Mouse (Mus musculus) lung, postnatal 0 days (tissue): ENCODE data around the gene Cfap43. TPM values are rescaled to one million over a fixed set of nuclear protein-coding genes. Genes with fewer than 3 reads are reported as not detected.

Experiments
- ATAC-seq: fragments of 200-750 bp; cut with Nextera tagmentation; 2 replicates; pipeline ENCODE4 v1.8.0; 2017; ENCODE audit warnings: moderate library complexity
- DNase-seq: peaks from one replicate; pipeline ENCODE4 v3.0.0-alpha.2; 2016; ENCODE audit warnings: low spot score
- H3K27ac ChIP-seq: fragments of 300-500 bp; sonication (generic); 2 replicates; pipeline ENCODE4 v1.5.1; 2014; ENCODE audit warnings: antibody characterized with exemption, mild to moderate bottlenecking, low read length, mixed read lengths
- H3K27me3 ChIP-seq: fragments of 300-500 bp; sonication (generic); replicated peaks from 2 replicates; pipeline ENCODE4 v1.6.1; 2014; ENCODE audit warnings: low read length, mixed read lengths; ENCODE audit not compliant: insufficient read depth
- H3K36me3 ChIP-seq: fragments of 300-500 bp; sonication (generic); 2 replicates; pipeline ENCODE4 v1.6.1; 2014; ENCODE audit warnings: low read length, mixed read lengths; ENCODE audit not compliant: insufficient read depth
- H3K4me1 ChIP-seq: fragments of 300-500 bp; sonication (generic); 2 replicates; pipeline ENCODE4 v1.6.1; 2014; ENCODE audit warnings: antibody characterized with exemption, low read depth, low read length, mixed read lengths; ENCODE audit not compliant: insufficient read depth
- H3K4me2 ChIP-seq: fragments of 300-500 bp; sonication (generic); replicated peaks from 2 replicates; pipeline ENCODE4 v1.6.1; 2014; ENCODE audit warnings: low read depth, mild to moderate bottlenecking, low read length, moderate library complexity, mixed read lengths
- H3K4me3 ChIP-seq: fragments of 300-500 bp; sonication (generic); 2 replicates; pipeline ENCODE4 v1.5.1; 2014; ENCODE audit warnings: low read depth, low read length
- H3K9ac ChIP-seq: fragments of 300-500 bp; sonication (generic); replicated peaks from 2 replicates; pipeline ENCODE4 v1.6.1; 2014; ENCODE audit warnings: low read depth, mild to moderate bottlenecking
- H3K9me3 ChIP-seq: fragments of 300-500 bp; sonication (generic); 2 replicates; pipeline ENCODE4 v1.6.1; 2016; ENCODE audit warnings: low read length, mixed read lengths
- CTCF ChIP-seq: IDR thresholded peaks from 2 replicates; pipeline ENCODE4 v1.5.1; 2016; ENCODE audit warnings: antibody characterized with exemption, mild to moderate bottlenecking
- EP300 ChIP-seq: IDR thresholded peaks from 2 replicates; pipeline ENCODE4 v1.6.1; 2016; ENCODE audit warnings: antibody characterized with exemption, mild to moderate bottlenecking, control low read depth
- WGBS: fragments of 180-500 bp; shearing (Covaris S2); extraction: QIAGEN DNeasy Blood & Tissue Kit; methylation state at CpG from one replicate; pipeline ENCODE4 v1.1.7; 2014; 5-methylcytosine and 5-hydroxymethylcytosine counted together
- polyA plus RNA-seq: library from polyadenylated mRNA; unstranded; fragments of >200 nt; fragmentation: Nextera tagmentation; extraction: Ambion mirVana; gene quantifications from 2 replicates; pipeline ENCODE4 v1.2.1, GENCODE M21; 2015

The Cfap43 gene
- polyA plus RNA-seq, 1 experiment from 2014 or later = 4.9 TPM

- Histone ChIP-seq H3K9ac (no peak overlapping the region), H3K4me3 (peak overlapping the region; percentile 23), H3K27ac (peak overlapping the region; percentile 78), H3K4me2 (peak overlapping the region; percentile 39), H3K4me1 (peaks cover 8% of the 10 kb centered on the region; the same call in 1 of the 2 replicates), H3K9me3 (no peaks in the 10 kb centered on the region), H3K27me3 (no peaks in the 10 kb centered on the region), H3K36me3 (peaks cover 18% of the 10 kb centered on the region; the same call in 1 of the 2 replicates)
- peak; percentile 72 for DNase-seq
- WGBS = 25% methylated on average over 10 of the region's 10 CpGs
- ATAC-seq = peak; percentile 39
- no peak for TF ChIP-seq CTCF
- peak; percentile 82 for TF ChIP-seq EP300
Observed at GRCm38 (mm10) chr19:47890489-47891130, 28.5 kb downstream of the Cfap43 start.

DNA sequence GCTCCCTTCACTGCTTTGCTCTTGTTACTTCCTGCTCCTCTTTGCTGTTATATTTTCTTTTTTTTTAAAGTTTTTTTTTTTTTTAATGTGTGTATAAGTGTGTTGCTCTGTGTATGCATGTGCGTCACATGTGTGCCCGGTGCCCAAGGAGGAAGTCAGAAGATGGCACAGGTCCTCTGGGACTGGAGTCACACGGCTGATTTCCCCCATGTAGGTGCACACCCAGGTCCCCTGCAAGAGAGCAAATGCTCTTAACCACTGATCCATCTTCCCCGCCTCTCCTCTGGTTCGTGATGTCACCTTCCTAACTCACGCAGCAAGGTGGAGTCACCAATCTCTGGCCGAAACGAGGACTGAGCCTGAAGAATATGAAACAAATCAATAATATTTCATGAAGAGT lies 31.1 kb downstream of the Cfap43 start:
- no peak overlapping the region for H3K27ac ChIP-seq
- H3K9me3 ChIP-seq = no peaks in the 10 kb centered on the region
- no peak overlapping the region for H3K4me3 ChIP-seq
- no peaks in the 10 kb centered on the region for H3K27me3 ChIP-seq
- no peak overlapping the region for H3K9ac ChIP-seq
- 0 out of 2 replicates have a peak, but pooled peaks cover under 1% of the 10 kb centered on the region for H3K36me3 ChIP-seq
- no peak overlapping the region for H3K4me2 ChIP-seq
- ATAC-seq = no peak
- no peak for DNase-seq
- peaks cover 8% of the 10 kb centered on the region; the same call in 1 of the 2 replicates for H3K4me1 ChIP-seq
- no peak for TF ChIP-seq CTCF
- TF ChIP-seq EP300 = no peak
- 87% methylated on average over 8 of the region's 8 CpGs for WGBS

- H3K4me1 ChIP-seq = peaks cover 8% of the 10 kb centered on the region; the same call in 1 of the 2 replicates
- H3K27ac ChIP-seq = no peak overlapping the region
- H3K4me3 ChIP-seq = no peak overlapping the region
- DNase-seq = no peak
- H3K4me2 ChIP-seq = no peak overlapping the region
- no peak for ATAC-seq
- H3K9ac ChIP-seq = no peak overlapping the region
- TF ChIP-seq EP300 (no peak), CTCF (no peak)
- WGBS = 83% methylated on average over 10 of the region's 10 CpGs
- H3K36me3 ChIP-seq = no peaks in the 10 kb centered on the region
- no peaks in the 10 kb centered on the region for H3K27me3 ChIP-seq
- no peaks in the 10 kb centered on the region for H3K9me3 ChIP-seq
Observed at GRCm38 (mm10) chr19:47887417-47887816, 31.7 kb downstream of the Cfap43 start.

- TF ChIP-seq CTCF = peak; percentile 32
- TF ChIP-seq EP300 = peak; percentile 97
- 14% methylated on average over 7 of the region's 7 CpGs for WGBS
- Histone ChIP-seq H3K27ac (no peak overlapping the region), H3K27me3 (no peaks in the 10 kb centered on the region), H3K9me3 (no peaks in the 10 kb centered on the region), H3K4me1 (peaks cover 8% of the 10 kb centered on the region; the same call in 1 of the 2 replicates), H3K9ac (no peak overlapping the region), H3K4me3 (no peak overlapping the region), H3K4me2 (no peak overlapping the region), H3K36me3 (no peaks in the 10 kb centered on the region)
- peak; percentile 94 for DNase-seq
- ATAC-seq = peak; percentile 70
Observed at GRCm38 (mm10) chr19:47886617-47887016, 32.5 kb downstream of the Cfap43 start.

DNA sequence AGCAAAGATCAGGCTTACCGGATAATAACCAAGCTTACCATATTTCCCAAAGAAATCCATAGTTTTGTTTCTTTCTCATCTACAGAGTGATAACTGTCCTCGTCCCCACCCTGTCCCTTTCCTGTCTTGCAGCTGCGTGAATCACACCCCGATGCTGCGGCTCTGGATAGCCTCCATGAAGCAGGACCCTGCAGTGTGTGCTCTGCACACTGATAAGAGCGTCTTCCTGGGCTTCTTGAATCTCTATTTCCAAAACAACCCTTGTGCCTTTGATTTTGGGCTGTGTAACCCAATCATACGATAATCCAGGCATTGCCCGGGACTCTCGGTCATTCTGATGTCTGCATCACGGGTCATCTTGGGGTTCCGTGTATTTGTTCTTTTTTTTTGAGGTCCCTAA lies 33.2 kb downstream of the Cfap43 start:
- Histone ChIP-seq H3K27ac (0 out of 2 replicates have a peak overlapping the region, but pooled peaks have one; percentile 39), H3K4me1 (peaks cover 8% of the 10 kb centered on the region; the same call in 1 of the 2 replicates), H3K36me3 (no peaks in the 10 kb centered on the region), H3K9ac (no peak overlapping the region), H3K27me3 (no peaks in the 10 kb centered on the region), H3K4me3 (no peak overlapping the region), H3K4me2 (no peak overlapping the region), H3K9me3 (no peaks in the 10 kb centered on the region)
- TF ChIP-seq CTCF (no peak), EP300 (no peak)
- WGBS = 54% methylated on average over 11 of the region's 11 CpGs
- ATAC-seq (no peak), DNase-seq (peak; percentile 16)

GRCm38 (mm10) chr19:47885191-47885743 lies 33.8 kb downstream of the Cfap43 start:
- H3K4me3 ChIP-seq = no peak overlapping the region
- H3K27me3 ChIP-seq = no peaks in the 10 kb centered on the region
- DNase-seq (peak; percentile 61), ATAC-seq (peak; percentile 58)
- TF ChIP-seq EP300 = peak; percentile 56
- TF ChIP-seq CTCF = no peak
- H3K4me2 ChIP-seq = no peak overlapping the region
- peaks cover 8% of the 10 kb centered on the region; the same call in 1 of the 2 replicates for H3K4me1 ChIP-seq
- 38% methylated on average over 7 of the region's 7 CpGs for WGBS
- peak overlapping the region; percentile 39; the same call in 1 of the 2 replicates for H3K27ac ChIP-seq
- no peaks in the 10 kb centered on the region for H3K36me3 ChIP-seq
- no peak overlapping the region for H3K9ac ChIP-seq
- no peaks in the 10 kb centered on the region for H3K9me3 ChIP-seq
